Comparison of ENCODE assay signal across 8 mouse cellular contexts in the genomic region with DNA sequence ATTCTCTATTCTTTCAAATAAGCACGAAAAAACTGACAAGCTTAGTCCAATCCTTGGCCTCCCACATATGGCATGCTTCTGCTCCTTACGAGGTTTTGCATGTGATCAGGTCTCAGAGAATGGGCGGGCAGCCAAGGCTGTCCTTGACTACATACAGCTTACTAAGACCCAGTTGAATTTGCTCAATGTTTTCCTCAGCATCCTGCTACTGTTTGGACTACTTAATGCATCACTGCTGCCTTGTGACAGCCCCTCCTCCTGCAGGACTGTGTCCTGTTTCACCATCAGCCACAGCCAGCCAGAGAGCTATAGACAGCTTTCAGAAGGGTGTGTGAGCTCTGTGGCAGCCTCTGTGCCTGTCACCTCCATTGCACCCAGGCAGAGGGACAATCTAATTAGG.
DNase-seq lines count a peak whose midpoint lies in the region; ATAC-seq lines count a peak whose summit lies in the region.

No protein-coding gene starts in this region.

- WGBS in lung, embryonic 16.5 days, result 22% methylated on average over 3 of the region's 3 CpGs
- WGBS in intestine, embryonic 16.5 days, result 39% methylated on average over 3 of the region's 3 CpGs

- peaks cover 4% of the 10 kb centered on the region; the same call in 1 of the 2 replicates for H3K4me1 ChIP-seq in lung, embryonic 16.5 days (replicated peaks; ENCODE audit: control insufficient read depth, insufficient read depth, low read length)
- no peaks in the 10 kb centered on the region for H3K4me1 ChIP-seq in intestine, embryonic 16.5 days (ENCODE audit: control insufficient read depth, insufficient read depth, low read length)

- no peak for DNase-seq in frontal cortex, postnatal 14 days (ENCODE audit: low spot score in 2 of 2)
- DNase-seq in lung, postnatal 36 days, result no peak
- peak; percentile 46 to 54 for DNase-seq in right cerebral cortex, postnatal 10 days (ENCODE audit: low spot score in 2 of 2)
- DNase-seq in cerebellum, adult 9-11 months, result no peak
- DNase-seq in gastrocnemius, adult 18-20 months (ENCODE audit: low spot score), result no peak

- ATAC-seq in frontal cortex, adult (ENCODE audit: low TSS enrichment), result peak; percentile 41
- peak; percentile 89 for ATAC-seq in lung, embryonic 16.5 days (ENCODE audit: low read depth)
- ATAC-seq in intestine, embryonic 16.5 days, result peak; percentile 55

- H3K36me3 ChIP-seq in lung, embryonic 16.5 days (ENCODE audit: control insufficient read depth, insufficient read depth, low read length), result no peaks in the 10 kb centered on the region
- no peaks in the 10 kb centered on the region for H3K36me3 ChIP-seq in intestine, embryonic 16.5 days (ENCODE audit: control insufficient read depth, insufficient read depth, low read length)

- no peak overlapping the region for H3K4me2 ChIP-seq in lung, embryonic 16.5 days (ENCODE audit: low read depth, low read length)
- H3K4me2 ChIP-seq in intestine, embryonic 16.5 days (ENCODE audit: low read depth, low read length), result no peak overlapping the region

- H3K27me3 ChIP-seq in lung, embryonic 16.5 days (ENCODE audit: control insufficient read depth, insufficient read depth, low read depth, low read length), result no peaks in the 10 kb centered on the region
- H3K27me3 ChIP-seq in intestine, embryonic 16.5 days (replicated peaks; ENCODE audit: control insufficient read depth, insufficient read depth, low read length), result no peaks in the 10 kb centered on the region

- H3K27ac ChIP-seq in lung, embryonic 16.5 days (ENCODE audit: low read length), result no peak overlapping the region
- H3K27ac ChIP-seq in intestine, embryonic 16.5 days (ENCODE audit: low read length), result no peak overlapping the region

- no peaks in the 10 kb centered on the region for H3K9me3 ChIP-seq in lung, embryonic 16.5 days (ENCODE audit: control insufficient read depth, low read length)
- H3K9me3 ChIP-seq in intestine, embryonic 16.5 days (ENCODE audit: control insufficient read depth, low read length), result no peaks in the 10 kb centered on the region

- H3K9ac ChIP-seq in lung, embryonic 16.5 days (ENCODE audit: low read length), result no peak overlapping the region
- H3K9ac ChIP-seq in intestine, embryonic 16.5 days (ENCODE audit: low read depth, low read length), result no peak overlapping the region

- no peak overlapping the region for H3K4me3 ChIP-seq in lung, embryonic 16.5 days (ENCODE audit: low read length)
- no peak overlapping the region for H3K4me3 ChIP-seq in intestine, embryonic 16.5 days (ENCODE audit: low read length)

Comparison
In these comparisons a context has a peak if more than half of its experiments do, and no peak if none do; other contexts are left out.
1. DNase-seq: peak in right cerebral cortex, postnatal 10 days (2 of 2); none in frontal cortex, postnatal 14 days (0 of 2), lung, postnatal 36 days (single experiment), cerebellum, adult 9-11 months (single experiment) and gastrocnemius, adult 18-20 months (single experiment).
2. Peak in every context shown above with its lines, with median percentiles within 50 percentile points of each other: ATAC-seq.